Mouse (Mus musculus) CD4-positive, CD25-positive, alpha-beta regulatory T cell, adult 4 months (primary cell): ENCODE results near the gene Clec4e. TPM values are rescaled to one million over a fixed set of nuclear protein-coding genes. Genes with fewer than 3 reads are reported as not detected.

ENCODE experiments used
- polyA plus RNA-seq, 2 experiments: library from polyadenylated mRNA; unstranded; fragments of 100-300 nt; shearing (Covaris generic); gene quantifications; one replicate each; pipeline ENCODE4 v1.2.1; 2017

The Clec4e gene
- polyA plus RNA-seq, 2 experiments from 2014 or later = 0.26 TPM; not detected in 1

Other genes starting within 250 kb of the Clec4e start
- gene Clec4b1, start 239.9 kb downstream of the Clec4e start, polyA plus RNA-seq = not detected
- gene Clec4a2, start 183.4 kb downstream of the Clec4e start, polyA plus RNA-seq = under 1 TPM in 1 of 2 experiments, not detected in 1; 0.52 TPM
- not detected for gene Clec4b2, start 117.0 kb downstream of the Clec4e start, polyA plus RNA-seq
- gene Clec4n, start 60.0 kb downstream of the Clec4e start, polyA plus RNA-seq = 1 to 10 TPM in 1 of 2 experiments, under 1 TPM in 1; 0.58 to 1.1 TPM
- gene Clec4d, start 27.8 kb downstream of the Clec4e start, polyA plus RNA-seq = not detected
- gene Vmn2r19, start 18.5 kb upstream of the Clec4e start, polyA plus RNA-seq = not detected
- under 1 TPM in 1 of 2 experiments, not detected in 1; 0.01 TPM for gene Vmn2r20, start 128.2 kb upstream of the Clec4e start, polyA plus RNA-seq
- gene Vmn2r21, start 243.5 kb upstream of the Clec4e start, polyA plus RNA-seq = not detected